Mouse (Mus musculus): ENCODE results near the gene Akap12. TPM values are rescaled to one million over a fixed set of nuclear protein-coding genes. Genes with fewer than 3 reads are reported as not detected.

The Akap12 gene
- total RNA-seq, 1 experiment from 2014 or later: under 0.01 TPM

DNA sequence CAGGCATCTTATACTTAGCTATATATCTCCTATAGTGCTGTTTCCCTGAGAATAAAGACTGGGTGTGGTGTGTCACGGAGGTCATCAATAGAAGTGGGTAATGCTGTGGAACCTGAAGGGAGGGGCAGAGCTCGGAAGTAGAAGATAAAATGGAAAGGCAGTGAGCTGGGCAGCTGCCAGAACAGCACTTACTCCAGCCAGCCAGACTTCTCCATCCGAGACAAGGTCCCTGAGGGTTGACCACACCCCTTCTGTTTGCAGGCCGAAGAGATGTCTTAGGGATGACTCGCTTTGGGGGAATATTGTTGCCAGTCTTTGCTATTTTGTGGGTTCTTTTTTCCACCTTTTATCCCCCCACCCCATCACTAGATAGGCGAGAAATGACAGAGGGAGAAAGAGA is 11.9 kb downstream of the Akap12 start:
- no peak for ATAC-seq (replicated peaks; ENCODE audit: low read depth, poor library complexity, severe bottlenecking)

DNA sequence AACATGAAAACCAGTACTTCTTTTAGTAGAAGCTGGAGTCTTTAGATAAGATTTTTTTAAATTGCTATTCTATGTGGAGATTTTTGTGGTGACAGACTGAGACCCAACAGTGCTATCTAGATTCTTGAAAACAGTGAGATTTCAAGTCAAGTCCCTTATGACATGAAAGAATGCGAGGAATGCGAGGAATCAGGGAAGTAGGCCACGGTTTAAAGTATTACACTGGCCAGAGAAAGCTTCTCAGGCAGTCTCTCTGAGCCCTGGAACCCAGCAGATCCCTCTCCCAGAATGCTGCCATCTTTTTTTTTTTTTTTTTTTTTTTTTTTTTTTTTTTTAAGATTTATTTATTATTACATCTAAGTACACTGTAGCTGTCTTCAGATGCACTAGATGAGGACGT is 16.2 kb downstream of the Akap12 start:
- ATAC-seq (replicated peaks; ENCODE audit: low read depth, poor library complexity, severe bottlenecking): no peak

DNA sequence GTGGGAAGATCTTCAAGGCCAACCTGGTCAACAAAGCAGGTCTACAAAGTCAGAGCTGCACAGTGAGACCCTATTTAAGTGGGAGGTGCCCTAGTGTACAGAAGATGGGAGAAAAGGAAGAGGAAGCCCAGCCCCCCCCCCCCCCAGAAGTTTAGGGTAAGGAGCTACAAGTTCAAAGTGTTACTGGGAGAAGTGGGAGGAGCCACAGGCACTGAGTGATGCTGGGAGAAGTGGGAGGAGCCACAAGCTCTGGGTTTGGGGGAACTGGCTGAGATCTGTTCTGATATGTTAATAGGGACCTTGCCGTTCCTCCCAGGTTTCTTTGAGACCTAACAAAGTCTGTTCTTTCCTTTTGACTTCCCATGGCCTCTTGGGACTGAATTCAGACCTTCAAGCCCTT is 18.6 kb downstream of the Akap12 start:
- no peak for ATAC-seq (replicated peaks; ENCODE audit: low read depth, poor library complexity, severe bottlenecking)

DNA sequence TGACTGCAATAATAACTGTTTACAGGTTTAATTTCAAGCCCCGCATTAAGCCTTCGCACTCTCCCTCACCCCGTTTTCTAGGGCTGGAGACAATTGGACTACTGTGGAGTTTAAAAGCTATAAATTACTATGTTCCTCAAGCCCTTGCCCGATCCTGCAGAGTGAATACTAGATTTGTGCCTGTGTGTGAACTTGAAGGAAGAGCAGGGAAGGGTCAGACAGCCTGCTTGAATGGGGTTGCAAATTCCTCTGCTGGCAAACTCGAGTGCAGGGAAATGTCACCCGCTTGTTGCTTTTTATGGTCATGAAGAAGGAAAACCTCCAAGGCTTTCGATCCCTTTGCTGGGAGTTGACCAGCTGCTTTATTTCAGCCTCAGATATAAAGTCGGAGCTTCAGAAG is 19.6 kb downstream of the Akap12 start:
- no peak for ATAC-seq (replicated peaks; ENCODE audit: low read depth, poor library complexity, severe bottlenecking)

DNA sequence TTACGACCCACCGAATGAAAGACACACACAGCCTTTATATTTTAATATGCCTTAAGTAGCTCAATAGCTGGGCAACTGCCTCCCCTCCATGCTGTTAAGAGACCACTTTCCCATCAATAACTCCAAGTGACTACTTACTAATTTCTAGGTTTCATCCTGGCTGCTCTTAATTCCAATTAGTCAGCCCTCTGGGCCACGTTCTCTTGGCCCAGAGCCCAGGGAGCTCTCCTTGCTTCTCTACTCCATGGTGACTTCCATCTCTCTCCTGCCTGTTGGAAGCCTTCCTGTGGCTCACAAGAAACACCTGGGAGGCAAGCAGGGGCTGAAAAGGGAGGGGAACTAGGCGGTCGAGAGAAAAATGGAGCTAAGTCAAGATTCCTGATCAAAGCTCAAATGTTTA is 23.0 kb downstream of the Akap12 start:
- ATAC-seq (replicated peaks; ENCODE audit: low read depth, poor library complexity, severe bottlenecking): no peak

DNA sequence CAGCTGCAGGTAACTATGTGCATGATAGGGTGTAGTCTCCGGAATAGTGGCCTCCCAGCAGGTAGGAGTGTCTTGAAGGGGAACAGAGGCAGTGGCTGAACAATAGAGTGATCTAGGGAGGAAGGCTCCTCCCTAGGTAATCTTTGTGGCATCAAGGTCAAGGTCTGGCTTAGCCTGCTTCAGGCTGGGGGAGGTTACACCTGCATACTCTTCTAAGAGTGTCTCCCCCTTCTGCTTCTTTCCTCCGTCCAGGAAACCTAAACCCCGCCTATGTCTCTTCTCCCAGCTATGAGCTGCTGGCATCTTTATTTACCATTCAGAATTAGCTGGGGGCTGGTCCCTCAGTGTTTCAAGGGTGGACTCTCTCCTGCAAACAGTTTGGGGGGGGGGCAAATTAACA is 23.5 kb downstream of the Akap12 start:
- no peak for ATAC-seq (replicated peaks; ENCODE audit: low read depth, poor library complexity, severe bottlenecking)

DNA sequence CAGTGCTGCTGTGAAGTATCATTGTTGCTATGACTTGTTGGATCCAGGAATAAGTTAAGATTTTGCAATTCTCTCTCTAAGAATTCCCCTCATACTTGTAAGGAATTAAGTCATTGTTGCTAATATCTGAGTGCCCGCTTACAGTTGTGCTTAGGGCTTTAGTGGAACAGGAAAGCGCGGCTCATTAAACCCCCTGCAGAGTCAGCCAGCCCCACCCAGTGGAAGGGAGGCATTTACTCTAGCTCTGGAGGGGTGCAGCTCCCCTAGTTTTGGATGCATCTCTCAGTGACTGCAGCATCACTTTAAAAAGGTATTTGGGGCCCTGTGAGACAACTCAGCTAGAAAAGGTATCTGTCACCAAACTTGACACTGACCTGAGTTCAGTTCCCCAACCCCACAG is 24.0 kb downstream of the Akap12 start:
- ATAC-seq (replicated peaks; ENCODE audit: low read depth, poor library complexity, severe bottlenecking): no peak

DNA sequence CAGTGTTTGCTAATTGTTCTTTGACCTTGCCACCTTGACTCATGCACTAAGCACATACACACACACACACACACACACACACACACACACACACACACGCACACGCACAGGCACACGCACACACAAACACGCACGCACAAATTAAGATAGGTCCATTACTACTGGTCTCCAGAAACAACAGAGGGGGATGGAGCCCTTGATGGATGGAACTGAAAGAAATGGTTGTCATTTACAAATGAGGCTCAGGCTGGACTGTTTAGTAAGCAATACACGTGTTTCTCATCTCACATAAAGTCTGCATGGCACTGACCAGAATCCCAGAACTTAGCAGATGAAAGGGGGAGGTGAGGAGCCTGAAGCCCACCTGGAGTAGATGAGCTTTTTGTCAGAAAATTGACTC is 24.4 kb downstream of the Akap12 start:
- ATAC-seq (replicated peaks; ENCODE audit: low read depth, poor library complexity, severe bottlenecking): no peak

DNA sequence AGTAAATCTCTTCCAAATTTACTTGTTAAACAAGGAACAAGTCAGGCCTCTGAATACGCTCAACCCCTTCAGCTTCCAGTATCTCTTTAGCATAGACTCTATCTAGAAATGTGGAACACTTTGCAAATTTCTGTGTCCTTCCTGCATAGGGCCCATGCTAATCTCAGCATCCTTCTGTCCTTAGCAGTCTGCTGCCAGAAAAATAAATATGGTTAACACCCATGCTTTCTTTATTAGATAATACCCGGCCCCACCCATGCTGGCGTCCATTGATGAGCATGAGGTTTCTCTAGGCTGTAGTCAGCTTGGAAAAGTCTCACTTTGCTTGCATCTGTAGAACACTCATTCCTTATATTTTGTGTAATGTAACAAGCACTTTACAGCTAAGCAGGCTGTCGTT is 27.2 kb downstream of the Akap12 start:
- ATAC-seq (replicated peaks; ENCODE audit: low read depth, poor library complexity, severe bottlenecking): no peak

DNA sequence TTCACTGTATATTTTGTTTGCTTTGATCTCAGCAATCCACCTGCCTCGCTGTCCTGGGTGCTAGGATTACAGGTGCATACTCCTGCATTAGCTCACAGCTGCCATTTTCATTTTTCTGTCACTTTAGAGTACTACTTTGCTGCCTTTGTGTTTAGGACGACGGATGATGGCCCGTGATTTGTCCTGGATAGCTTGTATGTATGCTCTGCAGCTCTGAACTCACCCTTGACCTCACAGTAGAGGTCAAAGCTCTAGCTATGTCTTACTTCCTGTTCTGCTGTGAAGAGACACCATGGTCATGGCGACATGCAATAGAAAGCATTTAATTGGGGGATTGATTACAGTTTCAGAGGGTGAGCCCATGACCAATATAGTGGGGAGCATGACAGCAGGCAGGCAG is 37.4 kb downstream of the Akap12 start:
- ATAC-seq (replicated peaks; ENCODE audit: low read depth, poor library complexity, severe bottlenecking): no peak

DNA sequence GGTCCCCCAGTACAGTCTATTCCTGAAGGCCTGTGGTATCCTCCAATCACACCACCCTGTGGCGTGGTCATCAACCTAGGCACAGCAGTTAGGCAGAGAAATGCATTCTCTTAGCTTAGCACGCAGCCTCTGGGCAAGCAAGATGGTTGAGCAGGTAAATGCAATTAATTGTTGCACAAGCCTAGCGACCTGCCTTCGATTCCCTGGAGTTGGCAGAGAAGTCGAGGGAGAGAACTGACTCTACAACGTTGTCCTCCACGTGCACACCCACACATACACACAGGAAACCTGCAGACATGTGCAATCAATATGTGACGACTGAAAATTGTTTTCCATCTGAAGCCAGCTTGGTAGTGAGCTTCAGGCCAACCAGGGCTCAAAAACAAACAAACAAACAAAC is 57.7 kb downstream of the Akap12 start:
- no peak for ATAC-seq (replicated peaks; ENCODE audit: low read depth, poor library complexity, severe bottlenecking)

DNA sequence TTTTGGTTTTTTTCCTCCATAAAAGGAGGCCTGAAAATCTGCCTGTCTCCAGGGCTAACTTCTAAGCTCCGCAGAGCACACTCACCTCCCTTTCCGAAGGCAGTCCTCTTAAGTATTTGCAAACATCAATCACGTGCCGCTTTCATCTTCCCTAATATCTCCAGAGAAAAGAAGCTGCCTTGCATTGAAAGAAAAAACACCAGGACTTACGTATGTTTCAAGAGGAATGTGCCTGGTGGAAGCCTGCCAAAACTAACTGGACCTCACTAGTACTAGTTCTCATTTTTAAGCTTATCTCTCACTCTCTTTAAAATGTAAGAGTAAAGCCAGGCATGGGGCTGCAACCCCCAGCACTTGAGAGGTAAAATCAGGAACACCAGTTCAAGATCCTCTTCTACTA is 59.4 kb downstream of the Akap12 start:
- ATAC-seq (replicated peaks; ENCODE audit: low read depth, poor library complexity, severe bottlenecking): no peak

DNA sequence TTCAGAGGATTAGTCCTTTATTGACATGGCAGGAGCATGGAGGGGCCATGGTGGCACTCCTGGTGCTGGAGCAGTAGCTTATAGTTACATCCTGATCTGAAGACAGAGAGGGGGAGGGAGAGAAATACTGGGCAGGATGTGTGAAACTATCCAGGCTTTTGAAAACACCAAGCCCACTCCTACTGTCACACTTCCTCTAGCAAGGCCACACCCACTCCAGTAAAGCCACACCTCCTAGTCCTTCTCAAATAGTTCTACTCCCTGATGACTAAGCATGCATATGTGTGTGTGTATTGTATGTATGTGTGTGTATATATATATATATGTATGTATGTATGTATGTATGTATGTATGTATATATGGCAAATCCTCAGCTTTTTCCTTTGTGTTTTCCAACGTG is 61.5 kb downstream of the Akap12 start:
- no peak for ATAC-seq (replicated peaks; ENCODE audit: low read depth, poor library complexity, severe bottlenecking)

DNA sequence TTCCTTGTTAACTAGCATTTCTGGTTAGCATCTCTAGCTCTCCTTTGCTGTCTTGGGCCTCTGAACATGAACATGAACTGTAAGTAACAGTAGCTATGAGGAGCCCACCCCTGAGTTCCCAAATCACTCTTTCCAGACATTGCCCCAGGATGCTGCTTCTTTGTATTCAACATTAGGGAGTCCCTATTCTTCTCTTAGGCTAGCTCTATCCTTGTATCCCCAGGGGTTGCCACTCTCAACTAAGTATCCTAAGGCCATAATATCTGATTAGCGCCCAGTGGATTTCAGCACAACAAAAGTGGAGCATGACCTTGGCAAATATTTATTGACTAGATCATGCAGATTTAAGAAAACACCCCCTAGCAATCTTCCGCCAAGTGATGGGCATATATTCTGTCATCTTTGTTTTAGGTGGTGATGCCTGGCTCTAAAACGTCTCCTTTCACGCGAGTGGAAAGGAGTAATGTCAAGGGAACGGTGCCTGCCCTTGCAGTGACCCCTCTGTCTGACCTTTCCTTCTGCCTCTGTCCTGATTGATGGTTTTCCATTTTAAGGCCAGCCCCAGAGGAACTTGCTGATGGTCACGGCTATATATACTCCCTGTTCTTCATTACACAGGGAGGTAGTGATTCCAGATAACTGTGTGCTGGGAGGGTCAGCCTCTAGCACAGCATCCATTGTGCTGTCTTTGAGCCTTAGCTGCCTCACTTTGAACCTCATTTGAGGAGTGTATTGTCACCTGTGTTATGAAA is 66.2 kb downstream of the Akap12 start:
- no peak for ATAC-seq (replicated peaks; ENCODE audit: low read depth, poor library complexity, severe bottlenecking)

DNA sequence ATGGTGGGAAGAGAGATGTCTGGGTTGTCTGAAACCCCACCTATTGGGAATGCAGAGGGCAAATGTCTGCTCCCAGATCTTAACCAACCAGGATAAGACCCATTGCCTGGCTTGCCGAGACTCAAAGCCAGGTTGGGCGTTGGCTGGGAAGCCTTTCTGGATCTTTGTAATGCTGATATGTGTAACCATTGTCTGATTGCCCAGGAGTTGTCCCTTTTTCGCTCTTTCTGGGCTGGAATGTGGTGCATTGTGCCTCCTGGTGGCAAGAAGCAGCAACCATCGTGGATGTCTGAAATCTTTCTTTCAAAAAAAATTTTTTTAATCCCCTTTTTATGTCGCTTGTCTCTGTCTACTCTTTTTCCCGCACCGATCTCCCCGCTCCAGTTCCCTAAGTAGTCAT is 67.1 kb downstream of the Akap12 start:
- ATAC-seq (replicated peaks; ENCODE audit: low read depth, poor library complexity, severe bottlenecking): peak; percentile 67

DNA sequence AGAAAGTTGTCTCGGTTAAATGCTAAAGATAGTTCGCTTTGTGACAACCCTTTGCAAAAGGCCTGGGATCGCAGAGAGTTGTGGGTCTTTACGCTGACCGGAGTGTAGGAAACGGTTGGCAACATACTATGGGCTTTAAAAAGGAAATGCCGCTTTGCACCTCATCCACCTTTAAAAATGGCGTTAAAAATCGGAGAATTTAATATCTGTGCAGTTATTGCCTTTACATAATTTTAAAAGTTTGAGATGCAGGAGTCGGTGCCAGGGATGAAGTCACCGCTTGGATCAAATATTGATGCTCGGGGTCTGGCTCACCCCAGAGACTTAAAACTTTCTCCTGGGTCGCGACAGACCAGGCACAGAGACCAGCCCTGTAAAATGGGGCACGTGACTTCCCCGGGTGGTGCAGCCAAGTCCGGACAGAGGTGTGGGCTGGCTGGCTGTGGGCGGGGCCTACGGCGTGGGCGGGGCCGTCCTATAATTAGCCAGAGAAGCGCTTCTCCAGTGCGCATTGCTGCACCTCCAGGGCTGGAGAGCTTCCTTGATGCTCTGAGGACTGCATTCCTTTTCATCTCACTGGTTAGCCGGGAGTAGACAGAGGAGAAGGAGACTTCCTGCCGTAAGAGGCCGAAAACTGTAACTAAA is 68.0 kb downstream of the Akap12 start:
- peak; percentile 94 for ATAC-seq (replicated peaks; ENCODE audit: low read depth, poor library complexity, severe bottlenecking)

DNA sequence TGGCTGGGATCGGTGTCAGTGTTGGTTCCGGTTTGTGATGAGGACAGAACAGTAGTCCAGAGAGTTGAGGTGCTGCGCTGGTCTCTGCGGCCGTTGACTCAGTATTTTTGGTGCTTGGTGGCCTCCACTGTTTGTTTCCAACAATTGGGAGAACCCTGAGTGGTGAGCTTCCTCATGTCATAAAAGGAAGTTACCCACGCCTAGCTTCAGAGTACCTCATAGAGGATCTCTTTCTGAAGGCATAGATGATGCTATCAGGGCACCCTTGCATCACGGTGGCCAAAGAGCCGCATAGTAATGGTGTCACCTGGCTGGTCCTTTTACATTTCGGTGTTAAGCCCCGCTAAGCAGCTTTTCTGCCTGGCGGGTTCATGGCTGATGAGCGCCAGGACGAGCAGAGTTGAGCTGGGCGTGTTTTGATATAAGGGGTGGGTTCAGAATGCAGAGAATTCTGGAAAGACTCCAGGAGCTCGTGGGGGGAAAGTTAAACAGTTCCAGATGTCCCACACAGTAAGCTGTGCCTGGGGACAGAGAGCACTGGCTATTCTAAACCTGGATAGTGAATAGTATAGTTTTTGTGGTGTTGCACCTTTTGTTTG is 72.8 kb downstream of the Akap12 start:
- ATAC-seq (replicated peaks; ENCODE audit: low read depth, poor library complexity, severe bottlenecking): 0 out of 2 replicates have a peak, but pooled peaks have one; percentile 6

DNA sequence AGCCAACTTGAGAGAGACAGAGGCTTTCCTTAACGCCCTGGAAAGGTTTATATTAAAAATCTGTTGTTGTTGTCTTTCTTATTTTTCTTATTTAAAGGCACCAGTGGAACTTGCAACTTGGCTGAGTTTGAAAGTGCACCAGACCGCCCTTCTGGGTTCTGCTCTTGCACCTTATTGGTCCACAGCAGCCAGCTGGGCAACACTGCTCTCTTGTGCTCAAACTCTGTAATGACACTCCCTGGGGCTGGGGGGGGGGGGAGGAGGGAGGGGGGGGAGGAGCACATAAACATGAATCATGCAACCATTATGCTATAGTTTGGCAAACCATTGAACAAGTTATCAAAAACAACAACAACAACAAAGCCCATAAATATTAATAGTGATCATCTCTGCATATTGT is 75.2 kb downstream of the Akap12 start:
- ATAC-seq (replicated peaks; ENCODE audit: low read depth, poor library complexity, severe bottlenecking): peak; percentile 99

DNA sequence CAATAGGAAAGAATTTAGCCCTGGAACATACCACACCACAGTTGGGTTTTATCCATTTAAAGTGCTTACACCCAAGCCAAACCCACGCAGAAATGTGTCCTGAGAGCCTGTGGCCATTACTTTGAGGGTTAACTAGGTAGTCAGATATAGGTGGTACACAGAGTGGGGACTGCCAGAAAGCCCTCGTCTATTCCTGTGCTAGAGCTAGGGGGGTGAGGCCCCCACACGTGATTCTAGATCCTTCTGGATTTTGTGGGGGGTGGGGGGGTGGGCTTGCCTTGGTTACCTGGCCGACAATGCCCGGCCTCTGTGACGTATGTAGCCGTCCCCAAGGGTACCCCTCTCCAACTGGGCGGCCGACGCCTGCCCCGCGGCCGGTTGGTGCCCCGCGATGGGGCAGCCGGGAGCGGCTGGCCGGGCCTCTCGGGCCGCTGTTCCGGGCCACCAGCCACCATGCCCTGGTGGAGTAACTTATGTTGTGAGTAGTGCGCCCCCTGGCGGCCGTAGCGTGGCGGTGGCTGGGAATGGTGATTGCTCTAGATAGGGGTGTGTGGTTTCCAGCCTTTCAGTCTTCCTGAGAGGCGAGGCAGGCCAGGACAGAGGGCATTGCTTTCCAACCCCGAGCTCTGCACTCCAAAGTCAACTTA is 80.4 kb downstream of the Akap12 start:
- ATAC-seq (replicated peaks; ENCODE audit: low read depth, poor library complexity, severe bottlenecking): peak; percentile 100

DNA sequence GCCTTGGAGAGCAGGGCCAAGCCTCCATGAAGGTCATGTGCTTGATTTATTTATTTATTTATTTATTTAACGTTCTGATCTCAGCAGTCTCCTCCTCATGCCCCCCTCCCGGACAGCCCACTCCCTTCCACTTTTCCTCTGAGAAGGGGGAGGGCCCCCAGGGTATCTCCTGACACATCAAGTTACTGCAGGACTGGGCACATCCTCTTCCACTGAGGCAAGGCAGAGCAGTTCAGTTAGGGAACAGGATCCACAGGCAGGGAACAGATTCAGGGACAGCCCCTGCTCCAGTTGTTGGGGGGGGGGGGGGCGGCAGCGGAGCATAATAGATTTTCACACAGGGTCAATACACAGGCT is 80.9 kb downstream of the Akap12 start:
- no peak for ATAC-seq (replicated peaks; ENCODE audit: low read depth, poor library complexity, severe bottlenecking)

DNA sequence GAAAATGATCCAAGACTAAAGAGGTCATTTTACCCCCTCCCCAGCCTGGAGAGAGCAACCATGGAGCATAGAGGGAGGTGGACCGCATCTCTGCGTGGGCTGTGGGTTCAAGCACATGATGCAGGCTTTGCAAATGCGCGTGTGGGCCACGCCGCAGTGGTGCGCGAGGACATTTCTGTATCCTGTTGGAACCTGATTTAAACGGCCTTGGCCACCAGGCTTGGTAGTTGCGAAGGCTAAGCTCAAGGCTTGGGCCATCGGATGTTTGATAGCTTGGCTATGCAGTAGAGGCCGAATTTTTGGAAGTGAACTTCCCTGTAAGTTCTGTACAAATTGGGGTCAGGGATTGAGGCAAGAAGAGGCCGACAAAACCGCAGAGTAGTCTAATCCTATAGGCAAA is 81.4 kb downstream of the Akap12 start:
- ATAC-seq (replicated peaks; ENCODE audit: low read depth, poor library complexity, severe bottlenecking): no peak
